Mouse (Mus musculus): ENCODE results near the gene Klhl29.

DNA sequence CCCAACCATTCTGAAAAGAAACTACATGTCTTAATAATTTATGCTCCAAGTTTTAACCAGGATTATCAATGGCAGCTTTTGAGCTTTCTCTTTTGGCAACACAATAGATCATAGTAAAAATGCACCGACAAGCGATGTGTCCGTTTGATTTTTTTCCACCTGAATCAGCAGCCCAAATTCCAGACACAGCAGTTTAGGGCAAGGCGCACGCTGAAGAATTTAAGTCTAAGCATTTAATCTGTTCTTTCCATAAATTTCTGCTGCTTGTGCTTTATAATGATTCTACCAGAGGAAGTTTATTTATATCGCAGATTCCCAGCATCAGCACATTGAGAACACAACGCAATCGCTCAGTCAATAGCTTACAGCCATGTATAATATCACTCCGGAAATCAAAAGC lies 256.2 kb downstream of the Klhl29 start:
- no peak for TF ChIP-seq CHD2 (IDR thresholded peaks at IDR 0.05; ENCODE audit: low read depth, low read length)
- TF ChIP-seq ZC3H11A (IDR thresholded peaks at IDR 0.05; ENCODE audit: borderline replicate concordance, low read depth, low read length) = no peak
- no peak for TF ChIP-seq HCFC1 (IDR thresholded peaks at IDR 0.05; ENCODE audit: borderline replicate concordance, insufficient read depth, low read length)

Data from ES-E14 (cell line).